Mouse (Mus musculus) cerebellum, postnatal 10 days (tissue): Measurements from ENCODE around the gene Pvalb.
A peak's percentile ranks its signal among the peaks of the same experiment; 100 is the strongest.

Experiments
- DNase-seq, 2 experiments: peaks; one replicate each; pipeline ENCODE4 v3.0.0; 2021; ENCODE audit warnings: mixed read lengths in 2 of 2

The Pvalb gene

GRCm38 (mm10) chr15:78195096-78195880, 10.9 kb downstream of the Pvalb start:
- no peak for DNase-seq

GRCm38 (mm10) chr15:78194320-78194719, 11.9 kb downstream of the Pvalb start:
- DNase-seq, result peak; percentile 70 to 76

- DNase-seq, result no peak
Observed at GRCm38 (mm10) chr15:78189636-78190035, 16.6 kb downstream of the Pvalb start.

GRCm38 (mm10) chr15:78188546-78188945, 17.7 kb downstream of the Pvalb start:
- DNase-seq, result no peak

- no peak for DNase-seq
Observed at GRCm38 (mm10) chr15:78186906-78187305, 19.3 kb downstream of the Pvalb start.

GRCm38 (mm10) chr15:78185609-78186008, 20.6 kb downstream of the Pvalb start:
- DNase-seq, result no peak

GRCm38 (mm10) chr15:78184855-78185254, 21.3 kb downstream of the Pvalb start:
- peak; percentile 67 to 78 for DNase-seq

GRCm38 (mm10) chr15:78181701-78182405, 24.3 kb downstream of the Pvalb start:
- peak; percentile 88 to 93 for DNase-seq

- DNase-seq, result no peak
Observed at GRCm38 (mm10) chr15:78179775-78180174, 26.4 kb downstream of the Pvalb start.

- DNase-seq, result peak; percentile 94 to 95
Observed at GRCm38 (mm10) chr15:78178397-78178796, 27.8 kb downstream of the Pvalb start.

- no peak for DNase-seq
Observed at GRCm38 (mm10) chr15:78177257-78177656, 28.9 kb downstream of the Pvalb start.

GRCm38 (mm10) chr15:78174887-78175245, 31.3 kb downstream of the Pvalb start:
- no peak for DNase-seq

GRCm38 (mm10) chr15:78173972-78174886, 32.0 kb downstream of the Pvalb start, which contains the start of gene Ift27:
Gene Ift27, minus strand, starts transcription at chr15:78174107.
- peak; percentile 97 to 98 for DNase-seq

- peak in 1 of 2 experiments; percentile 21 for DNase-seq
Observed at GRCm38 (mm10) chr15:78172899-78173817, 33.0 kb downstream of the Pvalb start.

- DNase-seq, result peak; percentile 78 to 79
Observed at GRCm38 (mm10) chr15:78172256-78172898, 33.8 kb downstream of the Pvalb start.

GRCm38 (mm10) chr15:78171651-78172050, 34.5 kb downstream of the Pvalb start:
- DNase-seq, result peak; percentile 53 to 55

- DNase-seq, result peak in 1 of 2 experiments; percentile 36
Observed at GRCm38 (mm10) chr15:78170708-78171107, 35.5 kb downstream of the Pvalb start.

- DNase-seq, result no peak
Observed at GRCm38 (mm10) chr15:78169566-78169965, 36.6 kb downstream of the Pvalb start.

- DNase-seq, result no peak
Observed at GRCm38 (mm10) chr15:78165292-78165691, 40.9 kb downstream of the Pvalb start.

- no peak for DNase-seq
Observed at GRCm38 (mm10) chr15:78164466-78164865, 41.7 kb downstream of the Pvalb start.

GRCm38 (mm10) chr15:78161946-78162345, 44.3 kb downstream of the Pvalb start:
- no peak for DNase-seq
